Mouse (Mus musculus): Measurements from ENCODE around the gene Pde3b. TPM values are rescaled to one million over a fixed set of nuclear protein-coding genes. Genes with fewer than 3 reads are reported as not detected.
A peak's percentile ranks its signal among the peaks of the same experiment; 100 is the strongest.
"Not testable (repeated sequence)": the region's sequence is repeated elsewhere in the genome, so short reads cannot be mapped to it uniquely, and the experiment has no call there.

The Pde3b gene
- polyA plus RNA-seq, 1 experiment from 2014 or later, result 11.7 TPM

GRCm38 (mm10) chr7:114499293-114499692 is 84.2 kb downstream of the Pde3b start:
- no peak for ATAC-seq (ENCODE audit: insufficient read depth)
- no peak overlapping the region for H3K4me2 ChIP-seq
- H3K4me3 ChIP-seq (ENCODE audit: low read depth, low read length), result no peak overlapping the region
- no peaks in the 10 kb centered on the region for H3K27me3 ChIP-seq (ENCODE audit: insufficient read depth, low read length)
- no peaks in the 10 kb centered on the region for H3K4me1 ChIP-seq (ENCODE audit: insufficient read depth)
- H3K9ac ChIP-seq, result no peak overlapping the region
- no peak overlapping the region for H3K27ac ChIP-seq (ENCODE audit: low read depth)
- H3K9me3 ChIP-seq (ENCODE audit: low read depth, low read length), result no peaks in the 10 kb centered on the region
- peak; percentile 50 for DNase-seq
- TF ChIP-seq CTCF (IDR thresholded peaks at IDR 0.05; ENCODE audit: low read depth), result peak; percentile 43; the same call in 1 of the 2 replicates
- 86% methylated on average over 1 of the region's 1 CpGs for WGBS
- H3K36me3 ChIP-seq (ENCODE audit: insufficient read depth), result no peaks in the 10 kb centered on the region

GRCm38 (mm10) chr7:114508879-114509278 is 93.8 kb downstream of the Pde3b start:
- Histone ChIP-seq H3K36me3 (ENCODE audit: insufficient read depth) (no peaks in the 10 kb centered on the region), H3K4me2 (no peak overlapping the region), H3K27me3 (ENCODE audit: insufficient read depth, low read length) (no peaks in the 10 kb centered on the region), H3K9ac (no peak overlapping the region), H3K27ac (ENCODE audit: low read depth) (no peak overlapping the region), H3K4me3 (ENCODE audit: low read depth, low read length) (no peak overlapping the region), H3K4me1 (ENCODE audit: insufficient read depth) (no peaks in the 10 kb centered on the region), H3K9me3 (ENCODE audit: low read depth, low read length) (no peaks in the 10 kb centered on the region)
- no peak for TF ChIP-seq CTCF (IDR thresholded peaks at IDR 0.05; ENCODE audit: low read depth)
- no peak for ATAC-seq (ENCODE audit: insufficient read depth)
- no peak for DNase-seq
- WGBS, result 82% methylated on average over 2 of the region's 2 CpGs

- Histone ChIP-seq H3K27me3 (ENCODE audit: insufficient read depth, low read length) (no peaks in the 10 kb centered on the region), H3K9ac (no peak overlapping the region), H3K36me3 (ENCODE audit: insufficient read depth) (no peaks in the 10 kb centered on the region), H3K4me2 (no peak overlapping the region), H3K4me3 (ENCODE audit: low read depth, low read length) (no peak overlapping the region), H3K9me3 (ENCODE audit: low read depth, low read length) (no peaks in the 10 kb centered on the region), H3K27ac (ENCODE audit: low read depth) (no peak overlapping the region), H3K4me1 (ENCODE audit: insufficient read depth) (no peaks in the 10 kb centered on the region)
- TF ChIP-seq CTCF (IDR thresholded peaks at IDR 0.05; ENCODE audit: low read depth), result no peak
- WGBS, result 100% methylated on average over 1 of the region's 1 CpGs
- ATAC-seq (ENCODE audit: insufficient read depth), result no peak
- DNase-seq, result no peak
Measured at GRCm38 (mm10) chr7:114520122-114520521, 105.0 kb downstream of the Pde3b start.

GRCm38 (mm10) chr7:114526245-114526644 is 111.2 kb downstream of the Pde3b start:
- Histone ChIP-seq H3K27ac (ENCODE audit: low read depth) (no peak overlapping the region), H3K4me1 (ENCODE audit: insufficient read depth) (no peaks in the 10 kb centered on the region), H3K36me3 (ENCODE audit: insufficient read depth) (no peaks in the 10 kb centered on the region), H3K9ac (no peak overlapping the region), H3K4me2 (no peak overlapping the region), H3K4me3 (ENCODE audit: low read depth, low read length) (no peak overlapping the region), H3K9me3 (ENCODE audit: low read depth, low read length) (no peaks in the 10 kb centered on the region), H3K27me3 (ENCODE audit: insufficient read depth, low read length) (no peaks in the 10 kb centered on the region)
- ATAC-seq (ENCODE audit: insufficient read depth) (no peak), DNase-seq (no peak)
- TF ChIP-seq CTCF (IDR thresholded peaks at IDR 0.05; ENCODE audit: low read depth), result no peak
- 64% methylated on average over 1 of the region's 1 CpGs for WGBS

GRCm38 (mm10) chr7:114536179-114536578 is 121.1 kb downstream of the Pde3b start:
- no peaks in the 10 kb centered on the region for H3K9me3 ChIP-seq (ENCODE audit: low read depth, low read length)
- no peaks in the 10 kb centered on the region; the same call in 1 of the 2 replicates for H3K36me3 ChIP-seq (ENCODE audit: insufficient read depth)
- no peak for TF ChIP-seq CTCF (IDR thresholded peaks at IDR 0.05; ENCODE audit: low read depth)
- no peak for DNase-seq
- H3K4me1 ChIP-seq (ENCODE audit: insufficient read depth), result no peaks in the 10 kb centered on the region
- ATAC-seq (ENCODE audit: insufficient read depth), result no peak
- WGBS, result 100% methylated on average over 1 of the region's 1 CpGs
- H3K27me3 ChIP-seq (ENCODE audit: insufficient read depth, low read length), result no peaks in the 10 kb centered on the region
- no peak overlapping the region for H3K4me2 ChIP-seq
- H3K27ac ChIP-seq (ENCODE audit: low read depth), result no peak overlapping the region
- H3K4me3 ChIP-seq (ENCODE audit: low read depth, low read length), result no peak overlapping the region
- no peak overlapping the region for H3K9ac ChIP-seq

- Histone ChIP-seq H3K4me1 (ENCODE audit: insufficient read depth) (no peaks in the 10 kb centered on the region), H3K27ac (ENCODE audit: low read depth) (peak within 1 kb of the TSS; percentile 83), H3K36me3 (ENCODE audit: insufficient read depth) (no peaks in the 10 kb centered on the region), H3K27me3 (ENCODE audit: insufficient read depth, low read length) (no peaks in the 10 kb centered on the region), H3K4me2 (peak within 1 kb of the TSS; percentile 84), H3K9me3 (ENCODE audit: low read depth, low read length) (no peaks in the 10 kb centered on the region), H3K4me3 (ENCODE audit: low read depth, low read length) (peak within 1 kb of the TSS; percentile 53), H3K9ac (peak within 1 kb of the TSS; percentile 66)
- TF ChIP-seq CTCF (IDR thresholded peaks at IDR 0.05; ENCODE audit: low read depth), result peak; percentile 50
- WGBS, result 1% methylated on average over 56 of the region's 56 CpGs
- ATAC-seq (ENCODE audit: insufficient read depth) (peak; percentile 100), DNase-seq (peak; percentile 95)
Measured at GRCm38 (mm10) chr7:114562531-114563241, 147.6 kb downstream of the Pde3b start, which contains the start of gene Cyp2r1. TSS of gene Cyp2r1 (minus strand) at chr7:114562972.

- 91% methylated on average over 4 of the region's 4 CpGs for WGBS
- H3K36me3 ChIP-seq (ENCODE audit: insufficient read depth); H3K9me3 ChIP-seq (ENCODE audit: low read depth, low read length); H3K9ac ChIP-seq; H3K4me3 ChIP-seq (ENCODE audit: low read depth, low read length); H3K4me1 ChIP-seq (ENCODE audit: insufficient read depth); H3K27ac ChIP-seq (ENCODE audit: low read depth); H3K4me2 ChIP-seq; DNase-seq; ATAC-seq (ENCODE audit: insufficient read depth); H3K27me3 ChIP-seq (ENCODE audit: insufficient read depth, low read length): not testable (repeated sequence)
Measured at GRCm38 (mm10) chr7:114573866-114574265, 158.8 kb downstream of the Pde3b start.

Data from lung, embryonic 14.5 days (tissue).